Mouse (Mus musculus): ENCODE data around the gene Top3a. TPM values are rescaled to one million over a fixed set of nuclear protein-coding genes. Genes with fewer than 3 reads are reported as not detected.

Top3a gene
- polyA plus RNA-seq, 2 experiments, result 14.3 to 17.5 TPM

- ATAC-seq (ENCODE audit: low FRiP score, low read depth) (no peak), DNase-seq (ENCODE audit: low spot score) (no peak)
- Histone ChIP-seq H3K27ac (replicated peaks; ENCODE audit: low read depth, low read length) (no peak overlapping the region), H3K9ac (ENCODE audit: low read depth, low read length, severe bottlenecking) (no peak overlapping the region), H3K4me3 (replicated peaks; ENCODE audit: low read length) (no peak overlapping the region), H3K9me3 (ENCODE audit: control insufficient read depth, low read length) (no peaks in the 10 kb centered on the region), H3K27me3 (ENCODE audit: control insufficient read depth, insufficient read depth, low read length) (no peaks in the 10 kb centered on the region), H3K36me3 (ENCODE audit: control insufficient read depth, insufficient read depth, low read length) (peaks cover 21% of the 10 kb centered on the region), H3K4me1 (ENCODE audit: control insufficient read depth, insufficient read depth, low read length) (peaks cover 19% of the 10 kb centered on the region), H3K4me2 (replicated peaks; ENCODE audit: low read depth, low read length, severe bottlenecking) (no peak overlapping the region)
- 94% methylated on average over 14 of the region's 14 CpGs for WGBS
- no peak for TF ChIP-seq POLR2A (IDR thresholded peaks at IDR 0.05; ENCODE audit: borderline replicate concordance, extremely low read depth, insufficient read depth, insufficient read length)
These were observed 45.9 kb downstream of the Top3a start for GRCm38 (mm10) chr11:60731251-60731650.

GRCm38 (mm10) chr11:60730169-60730568 lies 47.0 kb downstream of the Top3a start:
- no peak overlapping the region for H3K4me3 ChIP-seq (replicated peaks; ENCODE audit: low read length)
- H3K36me3 ChIP-seq (ENCODE audit: control insufficient read depth, insufficient read depth, low read length), result peaks cover 21% of the 10 kb centered on the region
- TF ChIP-seq POLR2A (IDR thresholded peaks at IDR 0.05; ENCODE audit: borderline replicate concordance, extremely low read depth, insufficient read depth, insufficient read length), result no peak
- H3K9me3 ChIP-seq (ENCODE audit: control insufficient read depth, low read length), result no peaks in the 10 kb centered on the region
- ATAC-seq (ENCODE audit: low FRiP score, low read depth), result no peak
- H3K9ac ChIP-seq (ENCODE audit: low read depth, low read length, severe bottlenecking), result no peak overlapping the region
- no peaks in the 10 kb centered on the region for H3K27me3 ChIP-seq (ENCODE audit: control insufficient read depth, insufficient read depth, low read length)
- WGBS, result 82% methylated on average over 8 of the region's 9 CpGs
- no peak overlapping the region for H3K27ac ChIP-seq (replicated peaks; ENCODE audit: low read depth, low read length)
- peaks cover 21% of the 10 kb centered on the region for H3K4me1 ChIP-seq (ENCODE audit: control insufficient read depth, insufficient read depth, low read length)
- H3K4me2 ChIP-seq (replicated peaks; ENCODE audit: low read depth, low read length, severe bottlenecking), result no peak overlapping the region
- DNase-seq (ENCODE audit: low spot score), result no peak

GRCm38 (mm10) chr11:60729217-60729641 lies 47.9 kb downstream of the Top3a start:
- H3K27ac ChIP-seq (replicated peaks; ENCODE audit: low read depth, low read length), result no peak overlapping the region
- H3K9me3 ChIP-seq (ENCODE audit: control insufficient read depth, low read length), result no peaks in the 10 kb centered on the region
- DNase-seq (ENCODE audit: low spot score) (no peak), ATAC-seq (ENCODE audit: low FRiP score, low read depth) (no peak)
- 77% methylated on average over 6 of the region's 6 CpGs for WGBS
- TF ChIP-seq POLR2A (IDR thresholded peaks at IDR 0.05; ENCODE audit: borderline replicate concordance, extremely low read depth, insufficient read depth, insufficient read length), result no peak
- H3K27me3 ChIP-seq (ENCODE audit: control insufficient read depth, insufficient read depth, low read length), result no peaks in the 10 kb centered on the region
- peak overlapping the region; percentile 61; the same call in 1 of the 2 replicates for H3K9ac ChIP-seq (ENCODE audit: low read depth, low read length, severe bottlenecking)
- peaks cover 21% of the 10 kb centered on the region for H3K4me1 ChIP-seq (ENCODE audit: control insufficient read depth, insufficient read depth, low read length)
- peak overlapping the region; percentile 77; the same call in 1 of the 2 replicates for H3K4me2 ChIP-seq (replicated peaks; ENCODE audit: low read depth, low read length, severe bottlenecking)
- peak overlapping the region; percentile 86 for H3K4me3 ChIP-seq (replicated peaks; ENCODE audit: low read length)
- peaks cover 30% of the 10 kb centered on the region for H3K36me3 ChIP-seq (ENCODE audit: control insufficient read depth, insufficient read depth, low read length)

- Histone ChIP-seq H3K9ac (ENCODE audit: low read depth, low read length, severe bottlenecking) (peak within 1 kb of the TSS; percentile 81), H3K9me3 (ENCODE audit: control insufficient read depth, low read length) (no peaks in the 10 kb centered on the region), H3K36me3 (ENCODE audit: control insufficient read depth, insufficient read depth, low read length) (peaks cover 40% of the 10 kb centered on the region), H3K27me3 (ENCODE audit: control insufficient read depth, insufficient read depth, low read length) (no peaks in the 10 kb centered on the region), H3K4me3 (replicated peaks; ENCODE audit: low read length) (peak within 1 kb of the TSS; percentile 86), H3K4me2 (replicated peaks; ENCODE audit: low read depth, low read length, severe bottlenecking) (peak within 1 kb of the TSS; percentile 77), H3K4me1 (ENCODE audit: control insufficient read depth, insufficient read depth, low read length) (peaks cover 21% of the 10 kb centered on the region), H3K27ac (replicated peaks; ENCODE audit: low read depth, low read length) (peak within 1 kb of the TSS; percentile 77)
- ATAC-seq (ENCODE audit: low FRiP score, low read depth) (peak; percentile 94), DNase-seq (ENCODE audit: low spot score) (peak; percentile 93)
- TF ChIP-seq POLR2A (IDR thresholded peaks at IDR 0.05; ENCODE audit: borderline replicate concordance, extremely low read depth, insufficient read depth, insufficient read length), result no peak
- WGBS, result under 1% methylated on average over 44 of the region's 44 CpGs
These were observed 48.9 kb downstream of the Top3a start, which contains the start of gene Mief2 for GRCm38 (mm10) chr11:60728260-60728761. Mief2 (plus strand) TSS chr11:60728398.

GRCm38 (mm10) chr11:60727392-60728140 lies 49.6 kb downstream of the Top3a start:
- Histone ChIP-seq H3K4me3 (replicated peaks; ENCODE audit: low read length) (peak overlapping the region; percentile 86), H3K4me1 (ENCODE audit: control insufficient read depth, insufficient read depth, low read length) (peaks cover 21% of the 10 kb centered on the region), H3K9ac (ENCODE audit: low read depth, low read length, severe bottlenecking) (peak overlapping the region; percentile 81), H3K9me3 (ENCODE audit: control insufficient read depth, low read length) (no peaks in the 10 kb centered on the region), H3K27me3 (ENCODE audit: control insufficient read depth, insufficient read depth, low read length) (no peaks in the 10 kb centered on the region), H3K27ac (replicated peaks; ENCODE audit: low read depth, low read length) (peak overlapping the region; percentile 72), H3K4me2 (replicated peaks; ENCODE audit: low read depth, low read length, severe bottlenecking) (peak overlapping the region; percentile 77), H3K36me3 (ENCODE audit: control insufficient read depth, insufficient read depth, low read length) (peaks cover 46% of the 10 kb centered on the region)
- ATAC-seq (ENCODE audit: low FRiP score, low read depth) (peak; percentile 16; the same call in 1 of the 2 replicates), DNase-seq (ENCODE audit: low spot score) (no peak)
- 4% methylated on average over 12 of the region's 12 CpGs for WGBS
- no peak for TF ChIP-seq POLR2A (IDR thresholded peaks at IDR 0.05; ENCODE audit: borderline replicate concordance, extremely low read depth, insufficient read depth, insufficient read length)

All from limb, embryonic 14.5 days (tissue).